Mouse (Mus musculus) liver, adult 2 months (tissue): ENCODE results near the gene Wdfy1. TPM values are rescaled to one million over a fixed set of nuclear protein-coding genes. Genes with fewer than 3 reads are reported as not detected.

Source experiments
- DNase-seq: peaks from one replicate; pipeline ENCODE4 v3.0.0-alpha.2; 2011; ENCODE audit warnings: low read depth, low spot score; ENCODE audit errors: extremely low read depth
- H3K27ac ChIP-seq: fragments of 200-500 bp; replicated peaks from 2 replicates; pipeline ENCODE4 v1.5.1; 2012; ENCODE audit warnings: low read depth, mild to moderate bottlenecking, control low read depth, inconsistent platforms, low read length; ENCODE audit not compliant: insufficient read depth
- H3K27me3 ChIP-seq: fragments of 200-500 bp; 2 replicates; pipeline ENCODE4 v1.6.1; 2012; ENCODE audit warnings: mild to moderate bottlenecking, moderate library complexity, low read length, inconsistent platforms; ENCODE audit not compliant: control insufficient read depth, insufficient read depth
- H3K36me3 ChIP-seq: fragments of 200-500 bp; 2 replicates; pipeline ENCODE4 v1.6.1; 2012; ENCODE audit warnings: low read length, inconsistent platforms; ENCODE audit not compliant: control insufficient read depth, insufficient read depth
- H3K4me1 ChIP-seq: fragments of 200-500 bp; 2 replicates; pipeline ENCODE4 v1.6.1; 2011; ENCODE audit warnings: low read length; ENCODE audit not compliant: control insufficient read depth, insufficient read depth
- H3K4me3 ChIP-seq: fragments of 200-500 bp; 2 replicates; pipeline ENCODE4 v1.5.1; 2011; ENCODE audit warnings: low read depth, mild to moderate bottlenecking, control low read depth, low read length, moderate library complexity; ENCODE audit not compliant: insufficient read depth
- H3K79me2 ChIP-seq: fragments of 200-500 bp; 2 replicates; pipeline ENCODE4 v1.6.1; 2012; ENCODE audit warnings: inconsistent platforms, mild to moderate bottlenecking, low read length, moderate library complexity; ENCODE audit not compliant: control insufficient read depth, insufficient read depth
- H3K9ac ChIP-seq: fragments of 200-500 bp; 2 replicates; pipeline ENCODE4 v1.6.1; 2012; ENCODE audit warnings: low read depth, mild to moderate bottlenecking, control low read depth, inconsistent platforms, low read length
- CTCF ChIP-seq: fragments of 200-500 bp; IDR thresholded peaks from 2 replicates; pipeline ENCODE4 v1.5.1; 2011; ENCODE audit warnings: low read depth, low read length, control low read depth
- POLR2A ChIP-seq: fragments of 200-500 bp; IDR thresholded peaks from 2 replicates; pipeline ENCODE4 v1.6.1; 2011; ENCODE audit warnings: low read length, control low read depth; ENCODE audit not compliant: insufficient read depth; ENCODE audit errors: extremely low read depth
- WGBS: fragments of 180-500 bp; shearing (Covaris S2); methylation state at CpG from one replicate; pipeline ENCODE4 v1.1.7; 2018; 5-methylcytosine and 5-hydroxymethylcytosine counted together
- polyA plus RNA-seq: library from polyadenylated mRNA; depleted of rRNA; stranded (reverse); fragments of >200 nt; gene quantifications from 2 replicates; pipeline ENCODE4 v1.2.3, GENCODE M21; 2012
- total RNA-seq: library from RNA; depleted of rRNA; stranded (reverse); fragments of >200 nt; gene quantifications from 2 replicates; pipeline ENCODE4 v1.2.3, GENCODE M21; 2014

Gene Wdfy1
- total and polyA plus RNA-seq, 2 experiments: 19.8 to 31.0 TPM

- no peak for DNase-seq
- WGBS: 94% methylated on average over 7 of the region's 7 CpGs
- Histone ChIP-seq H3K4me1 (peaks cover 8% of the 10 kb centered on the region; the same call in 1 of the 2 replicates), H3K79me2 (peaks cover 22% of the 10 kb centered on the region), H3K27ac (no peak overlapping the region), H3K27me3 (no peaks in the 10 kb centered on the region), H3K4me3 (no peak overlapping the region), H3K36me3 (peaks cover 1% of the 10 kb centered on the region; the same call in 1 of the 2 replicates), H3K9ac (no peak overlapping the region)
- TF ChIP-seq POLR2A (no peak), CTCF (no peak)
These were observed 33.0 kb downstream of the Wdfy1 start for GRCm38 (mm10) chr1:79742949-79743348.

DNA sequence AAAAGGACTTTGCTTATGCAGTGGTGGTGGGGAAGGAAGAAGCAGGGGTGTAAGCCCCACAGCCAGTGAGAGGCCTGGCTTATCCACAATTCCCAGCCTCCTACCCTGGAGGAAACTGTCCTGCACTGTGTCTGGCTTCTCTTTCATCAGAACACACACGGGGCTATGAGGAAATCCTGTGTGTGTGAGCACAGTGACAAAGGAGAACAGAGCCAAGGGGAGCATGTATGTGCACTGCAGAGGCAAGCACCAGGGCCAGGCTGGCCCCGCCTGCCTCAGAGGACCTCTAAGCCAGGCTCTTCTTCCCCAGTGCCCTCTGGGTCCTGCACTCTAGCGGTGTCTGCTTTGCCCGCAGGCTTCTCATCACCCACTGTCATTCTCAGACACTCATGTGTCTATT, 34.9 kb downstream of the Wdfy1 start:
- DNase-seq: peak; percentile 40
- Histone ChIP-seq H3K4me3 (no peak overlapping the region), H3K4me1 (peaks cover 5% of the 10 kb centered on the region; the same call in 1 of the 2 replicates), H3K9ac (no peak overlapping the region), H3K79me2 (peaks cover 17% of the 10 kb centered on the region), H3K27ac (no peak overlapping the region), H3K36me3 (peaks cover 1% of the 10 kb centered on the region; the same call in 1 of the 2 replicates), H3K27me3 (no peaks in the 10 kb centered on the region)
- WGBS: 57% methylated on average over 4 of the region's 4 CpGs
- no peak for TF ChIP-seq POLR2A
- TF ChIP-seq CTCF: no peak

- no peak overlapping the region for H3K4me3 ChIP-seq
- peaks cover 1% of the 10 kb centered on the region; the same call in 1 of the 2 replicates for H3K36me3 ChIP-seq
- peaks cover 16% of the 10 kb centered on the region for H3K79me2 ChIP-seq
- H3K27ac ChIP-seq: no peak overlapping the region
- WGBS: 90% methylated on average over 2 of the region's 2 CpGs
- no peak for DNase-seq
- no peak overlapping the region for H3K9ac ChIP-seq
- H3K4me1 ChIP-seq: peaks cover 3% of the 10 kb centered on the region; the same call in 1 of the 2 replicates
- H3K27me3 ChIP-seq: no peaks in the 10 kb centered on the region
- TF ChIP-seq CTCF (no peak), POLR2A (no peak)
These were observed 36.2 kb downstream of the Wdfy1 start for GRCm38 (mm10) chr1:79739726-79740125.

DNA sequence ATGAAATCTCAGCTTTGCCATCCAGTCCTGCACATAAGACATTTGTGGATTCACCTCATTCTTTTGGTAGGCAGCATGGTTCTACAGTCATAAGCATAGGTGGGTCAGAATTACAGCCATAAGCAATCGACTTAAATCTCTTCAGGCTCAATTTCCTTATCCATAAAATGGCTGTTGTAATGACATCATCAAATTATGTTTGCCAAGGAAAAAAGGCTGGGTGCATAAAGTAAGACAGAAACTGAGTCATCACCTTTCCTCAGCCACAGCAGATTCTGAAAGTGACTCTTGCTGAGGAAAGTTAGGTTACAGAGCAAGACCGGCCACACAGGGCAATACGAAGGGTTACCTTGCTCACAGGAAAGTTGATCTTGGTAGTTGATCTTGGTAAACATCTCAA, 39.5 kb downstream of the Wdfy1 start:
- TF ChIP-seq CTCF (no peak), POLR2A (no peak)
- WGBS: 93% methylated on average over 3 of the region's 3 CpGs

GRCm38 (mm10) chr1:79734794-79735193, 41.1 kb downstream of the Wdfy1 start:
- WGBS: 85% methylated on average over 5 of the region's 5 CpGs
- no peak for DNase-seq
- Histone ChIP-seq H3K4me3 (no peak overlapping the region), H3K4me1 (no peaks in the 10 kb centered on the region), H3K9ac (no peak overlapping the region), H3K36me3 (peaks cover 11% of the 10 kb centered on the region), H3K27ac (no peak overlapping the region), H3K27me3 (no peaks in the 10 kb centered on the region), H3K79me2 (no peaks in the 10 kb centered on the region; the same call in 1 of the 2 replicates)
- TF ChIP-seq POLR2A (no peak), CTCF (no peak)

More for the DNA sequence above, 39.5 kb downstream of the Wdfy1 start:
- DNase-seq: no peak
- Histone ChIP-seq H3K4me3 (no peak overlapping the region), H3K9ac (no peak overlapping the region), H3K79me2 (peaks cover 4% of the 10 kb centered on the region; the same call in 1 of the 2 replicates), H3K4me1 (no peaks in the 10 kb centered on the region), H3K36me3 (peaks cover 9% of the 10 kb centered on the region), H3K27me3 (no peaks in the 10 kb centered on the region), H3K27ac (no peak overlapping the region)

GRCm38 (mm10) chr1:79714152-79714923, 61.6 kb downstream of the Wdfy1 start:
- TF ChIP-seq POLR2A: no peak
- no peak for TF ChIP-seq CTCF
- H3K36me3 ChIP-seq: peaks cover 17% of the 10 kb centered on the region
- H3K4me1 ChIP-seq: no peaks in the 10 kb centered on the region
- no peak overlapping the region for H3K27ac ChIP-seq
- WGBS: 73% methylated on average over 13 of the region's 13 CpGs
- H3K4me3 ChIP-seq: no peak overlapping the region
- no peaks in the 10 kb centered on the region for H3K79me2 ChIP-seq
- no peaks in the 10 kb centered on the region for H3K27me3 ChIP-seq
- DNase-seq: peak; percentile 62
- H3K9ac ChIP-seq: no peak overlapping the region
